Mouse (Mus musculus) embryo, embryonic 10.5 days (tissue): ENCODE data around the gene Zfp462.
A peak's percentile ranks its signal among the peaks of the same experiment; 100 is the strongest.

Experiments used
- DNase-seq: peaks from one replicate; pipeline ENCODE4 v3.0.0-alpha.2; 2015; ENCODE audit warnings: low spot score

Gene Zfp462

GRCm38 (mm10) chr4:55117839-55118487 is 173.1 kb downstream of the Zfp462 start:
- no peak for DNase-seq

GRCm38 (mm10) chr4:55121126-55121525 is 176.3 kb downstream of the Zfp462 start:
- DNase-seq, result no peak

- peak; percentile 33 for DNase-seq
These were observed 177.1 kb downstream of the Zfp462 start for GRCm38 (mm10) chr4:55121952-55122351.

- no peak for DNase-seq
These were observed 179.3 kb downstream of the Zfp462 start for GRCm38 (mm10) chr4:55124126-55124525.

DNA sequence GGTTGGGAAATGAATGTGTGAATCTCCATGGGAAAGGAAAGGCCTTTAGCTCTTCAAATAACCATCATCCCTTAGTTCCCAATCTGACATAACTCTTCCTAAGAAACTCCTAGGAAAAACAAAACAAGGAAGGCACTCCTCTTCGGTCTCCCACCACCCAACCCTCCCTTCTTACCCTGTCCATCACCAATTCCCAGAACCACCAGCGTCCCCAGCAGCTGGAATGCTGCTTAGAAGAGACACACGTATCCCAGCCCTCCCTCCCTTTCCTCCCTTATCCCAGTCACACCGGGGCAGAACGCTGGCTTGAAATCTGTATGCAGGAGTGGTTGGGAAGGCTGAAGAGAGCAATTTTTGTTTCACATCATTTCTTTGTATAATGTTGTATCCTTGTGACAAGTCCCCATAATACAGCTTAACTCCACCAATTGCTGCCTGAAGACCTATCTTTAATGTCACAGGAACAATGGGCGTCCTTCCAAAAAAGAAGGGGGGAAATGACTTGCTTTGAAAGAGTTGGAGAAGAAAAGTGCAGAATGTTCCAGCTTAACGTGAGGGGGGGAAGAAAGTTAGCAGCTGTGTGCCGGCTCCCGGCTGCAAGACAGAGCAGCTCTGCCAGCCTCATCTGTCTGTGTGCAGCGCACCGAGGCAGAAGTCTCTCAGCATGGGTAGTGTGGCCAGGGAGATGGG is 180.3 kb downstream of the Zfp462 start:
- DNase-seq, result no peak

DNA sequence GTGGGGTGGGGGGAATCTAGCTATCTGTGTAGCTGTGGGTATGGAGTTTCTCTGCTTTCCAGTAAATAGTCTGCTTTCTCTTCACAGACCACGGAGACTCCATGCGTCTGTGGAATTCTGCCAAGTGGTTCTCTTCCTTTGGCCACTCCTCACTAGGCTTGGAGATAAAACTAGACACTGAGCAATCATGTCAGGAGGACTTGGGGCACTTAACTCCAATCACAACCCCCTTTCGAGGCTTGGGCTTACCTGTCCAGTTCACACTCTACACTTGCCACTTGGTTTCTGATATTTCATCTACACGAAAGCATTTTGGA is 180.8 kb downstream of the Zfp462 start:
- DNase-seq, result no peak

DNA sequence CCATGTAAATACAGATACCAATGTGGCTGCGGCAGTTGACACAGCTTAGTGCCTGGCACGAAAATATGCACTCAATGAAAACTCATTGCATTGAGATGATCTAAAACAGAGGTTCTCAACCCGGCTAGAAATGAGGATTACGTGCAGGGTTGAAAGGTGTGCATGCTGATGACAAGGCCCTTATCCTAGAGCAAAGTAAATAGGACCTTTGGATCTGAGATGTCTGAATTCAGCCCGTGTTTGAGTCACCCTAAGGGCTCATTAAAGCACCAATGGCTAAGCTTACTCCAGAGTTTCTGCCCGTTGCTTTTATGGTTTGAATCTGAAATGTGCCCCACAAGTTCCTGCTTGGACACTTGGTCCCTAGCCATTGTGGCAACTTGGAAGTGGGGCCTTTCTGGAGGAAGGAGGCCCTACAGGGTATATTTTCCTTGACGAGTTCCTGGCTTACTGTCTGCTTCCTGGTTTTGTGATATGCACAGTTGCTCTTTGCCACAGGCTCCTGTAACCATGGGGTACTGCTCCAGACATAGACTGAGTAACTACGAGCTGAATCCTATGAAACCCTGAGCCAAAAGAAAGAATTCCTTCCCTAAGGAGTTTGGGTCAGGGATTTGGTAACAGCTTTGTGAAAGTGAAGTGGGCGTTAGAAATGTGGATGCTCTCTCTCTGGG is 182.5 kb downstream of the Zfp462 start:
- no peak for DNase-seq

GRCm38 (mm10) chr4:55128088-55128835 is 183.4 kb downstream of the Zfp462 start:
- DNase-seq, result no peak
